13 mouse cellular contexts compared by ENCODE assay signal in genomic region chr2:31108186-31108585, GRCm38 (mm10). TPM values are rescaled to one million over a fixed set of nuclear protein-coding genes. Genes with fewer than 3 reads are reported as not detected.
DNase-seq lines count a peak whose midpoint lies in the region; ATAC-seq and TF ChIP-seq lines count a peak whose summit lies in the region.
"Had no signal": no experiment of that assay in that cellular context is flagged by ENCODE, and none has a peak within 500 bp of the region (broad histone marks: within the 10 kb centered on the region; RNA-seq: fewer than 3 reads in every experiment).

No protein-coding gene starts in this region.

- H3K4me2 ChIP-seq in hindbrain, embryonic 15.5 days = no peak overlapping the region
- no peak overlapping the region for H3K4me2 ChIP-seq in hindbrain, embryonic 14.5 days (replicated peaks)
- H3K4me2 ChIP-seq in stomach, embryonic 16.5 days (ENCODE audit: low read depth, low read length) = no peak overlapping the region

- no peaks in the 10 kb centered on the region for H3K9me3 ChIP-seq in hindbrain, embryonic 15.5 days
- no peaks in the 10 kb centered on the region for H3K9me3 ChIP-seq in hindbrain, embryonic 14.5 days (ENCODE audit: control insufficient read depth, low read length)
- no peaks in the 10 kb centered on the region for H3K9me3 ChIP-seq in stomach, embryonic 16.5 days (replicated peaks; ENCODE audit: control insufficient read depth, low read length)
- H3K9me3 ChIP-seq: limb, embryonic 10.5 days had no signal

- H3K4me3 ChIP-seq in hindbrain, embryonic 15.5 days = no peak overlapping the region
- H3K4me3 ChIP-seq in hindbrain, embryonic 14.5 days (replicated peaks; ENCODE audit: low read length) = no peak overlapping the region
- no peak overlapping the region for H3K4me3 ChIP-seq in thymus, adult 2 months (ENCODE audit: control insufficient read depth, insufficient read depth, low read length)
- no peak overlapping the region for H3K4me3 ChIP-seq in stomach, embryonic 16.5 days (replicated peaks; ENCODE audit: low read length)
- H3K4me3 ChIP-seq: limb, embryonic 10.5 days had no signal

- DNase-seq in hindbrain, embryonic 14.5 days (ENCODE audit: low spot score) = no peak
- no peak for DNase-seq in thymus, adult 2 months
- DNase-seq in thymus, postnatal 25 days = no peak
- DNase-seq in embryo, embryonic 10.5 days (ENCODE audit: low spot score) = no peak
- DNase-seq in yolk sac, embryonic 10.5 days (ENCODE audit: low spot score) = no peak
- DNase-seq: adrenal gland, postnatal 10 days; cerebellum, postnatal 14 days; gastrocnemius, postnatal 25 days; right cerebral cortex, postnatal 4 days had no signal

- peak overlapping the region; percentile 84 for H3K27ac ChIP-seq in hindbrain, embryonic 15.5 days (replicated peaks)
- H3K27ac ChIP-seq in hindbrain, embryonic 14.5 days = no peak overlapping the region
- peak overlapping the region; percentile 77 for H3K27ac ChIP-seq in thymus, adult 2 months (ENCODE audit: control insufficient read depth, insufficient read depth, low read length)
- peak overlapping the region; percentile 85 for H3K27ac ChIP-seq in stomach, embryonic 16.5 days (ENCODE audit: low read length)
- H3K27ac ChIP-seq: limb, embryonic 10.5 days had no signal

- 80% methylated on average over 6 of the region's 6 CpGs for WGBS in hindbrain, embryonic 15.5 days
- WGBS in hindbrain, embryonic 14.5 days = 91% methylated on average over 6 of the region's 6 CpGs
- WGBS in thymus, adult 2 months = 21% methylated on average over 6 of the region's 6 CpGs
- 64% methylated on average over 6 of the region's 6 CpGs for WGBS in stomach, embryonic 16.5 days

- TF ChIP-seq POLR2A in thymus, adult 2 months (IDR thresholded peaks at IDR 0.05; ENCODE audit: control insufficient read depth, extremely low read depth, insufficient read depth, low read length, poor library complexity) = no peak

- no peak for ATAC-seq in hindbrain, embryonic 15.5 days (ENCODE audit: low FRiP score, low read depth)
- ATAC-seq in hindbrain, embryonic 14.5 days (ENCODE audit: low FRiP score) = no peak
- peak; percentile 94 for ATAC-seq in inflammation-experienced regulatory T-cells, adult 6 months
- no peak for ATAC-seq in stomach, embryonic 16.5 days (ENCODE audit: insufficient read depth, low FRiP score)

- peaks cover 22% of the 10 kb centered on the region for H3K4me1 ChIP-seq in hindbrain, embryonic 15.5 days (replicated peaks)
- H3K4me1 ChIP-seq in hindbrain, embryonic 14.5 days (replicated peaks; ENCODE audit: control insufficient read depth, insufficient read depth, low read length) = peaks cover 14% of the 10 kb centered on the region
- peaks cover 33% of the 10 kb centered on the region for H3K4me1 ChIP-seq in thymus, adult 2 months (replicated peaks; ENCODE audit: control insufficient read depth, insufficient read depth, low read length)
- H3K4me1 ChIP-seq in stomach, embryonic 16.5 days (ENCODE audit: control insufficient read depth, insufficient read depth, low read length) = peaks cover 14% of the 10 kb centered on the region

- no peaks in the 10 kb centered on the region for H3K27me3 ChIP-seq in hindbrain, embryonic 15.5 days
- no peaks in the 10 kb centered on the region for H3K27me3 ChIP-seq in hindbrain, embryonic 14.5 days (ENCODE audit: control insufficient read depth, insufficient read depth, low read length)
- no peaks in the 10 kb centered on the region for H3K27me3 ChIP-seq in thymus, adult 2 months (ENCODE audit: control insufficient read depth, insufficient read depth, low read length)
- H3K27me3 ChIP-seq in stomach, embryonic 16.5 days (ENCODE audit: control insufficient read depth, insufficient read depth, low read length) = no peaks in the 10 kb centered on the region

- no peaks in the 10 kb centered on the region for H3K36me3 ChIP-seq in hindbrain, embryonic 15.5 days
- no peaks in the 10 kb centered on the region for H3K36me3 ChIP-seq in hindbrain, embryonic 14.5 days (replicated peaks; ENCODE audit: control insufficient read depth, insufficient read depth)
- peaks cover 10% of the 10 kb centered on the region for H3K36me3 ChIP-seq in thymus, adult 2 months (ENCODE audit: control insufficient read depth, insufficient read depth, low read length)
- H3K36me3 ChIP-seq in stomach, embryonic 16.5 days (ENCODE audit: control insufficient read depth, insufficient read depth, low read length) = no peaks in the 10 kb centered on the region
- H3K36me3 ChIP-seq: limb, embryonic 10.5 days had no signal

- no peak overlapping the region for H3K9ac ChIP-seq in hindbrain, embryonic 15.5 days
- no peak overlapping the region for H3K9ac ChIP-seq in hindbrain, embryonic 14.5 days
- no peak overlapping the region for H3K9ac ChIP-seq in stomach, embryonic 16.5 days (ENCODE audit: low read length)

- TF ChIP-seq CTCF in thymus, adult 2 months (IDR thresholded peaks at IDR 0.05; ENCODE audit: borderline replicate concordance, control insufficient read depth, extremely low read depth, insufficient read depth, low read length, poor library complexity) = no peak

RNA-seq across cellular contexts. Expression of gene Fnbp1, which starts 33.6 kb away (rescaled TPM):
- polyA plus RNA-seq in hindbrain, embryonic 15.5 days (2015; fragmentation: Nextera tagmentation; extraction: Ambion mirVana) = 32.5 and 33.0 TPM in 2 replicates
- polyA plus RNA-seq in hindbrain, embryonic 14.5 days (2014; fragmentation: Nextera tagmentation; extraction: Ambion mirVana) = 28.9 and 29.1 TPM in 2 replicates
- 148 and 160 TPM in 2 replicates for polyA plus RNA-seq in thymus, adult 2 months (2012; rRNA removed)
- polyA plus RNA-seq in inflammation-experienced regulatory T-cells, adult 6 months (2017; shearing (Covaris generic)) = 100 to 1,000 TPM in 2 of 3 experiments, 10 to 100 TPM in 1; 86.1 to 123 (median 103) TPM
- polyA plus RNA-seq in stomach, embryonic 16.5 days (2015; fragmentation: Nextera tagmentation; extraction: Ambion mirVana) = 34.6 and 36.8 TPM in 2 replicates

RNA-seq across cellular contexts. Expression of gene Gpr107, which starts 43.9 kb away (rescaled TPM):
- polyA plus RNA-seq in hindbrain, embryonic 15.5 days (2015; fragmentation: Nextera tagmentation; extraction: Ambion mirVana) = 38.0 and 39.0 TPM in 2 replicates
- polyA plus RNA-seq in hindbrain, embryonic 14.5 days (2014; fragmentation: Nextera tagmentation; extraction: Ambion mirVana) = 25.1 and 26.1 TPM in 2 replicates
- 33.2 and 34.6 TPM in 2 replicates for polyA plus RNA-seq in thymus, adult 2 months (2012; rRNA removed)
- polyA plus RNA-seq in inflammation-experienced regulatory T-cells, adult 6 months (2017; shearing (Covaris generic)) = 10 to 100 TPM; 49.2 to 57.0 (median 50.5) TPM
- polyA plus RNA-seq in stomach, embryonic 16.5 days (2015; fragmentation: Nextera tagmentation; extraction: Ambion mirVana) = 34.8 and 39.3 TPM in 2 replicates
